Mouse (Mus musculus) neural tube, embryonic 13.5 days (tissue): Measurements from ENCODE around the gene Col6a3. TPM values are rescaled to one million over a fixed set of nuclear protein-coding genes. Genes with fewer than 3 reads are reported as not detected.

Experiments
- ATAC-seq: fragments of 200-750 bp; cut with Nextera tagmentation; 2 replicates; pipeline ENCODE4 v1.8.0; 2017; ENCODE audit warnings: low read depth, mild to moderate bottlenecking, moderate TSS enrichment, moderate library complexity
- H3K27ac ChIP-seq: fragments of 300-500 bp; sonication (generic); replicated peaks from 2 replicates; pipeline ENCODE4 v1.5.1; 2015; ENCODE audit warnings: moderate library complexity, mild to moderate bottlenecking, inconsistent platforms
- H3K27me3 ChIP-seq: fragments of 300-500 bp; sonication (generic); 2 replicates; pipeline ENCODE4 v1.6.1; 2015; ENCODE audit warnings: mild to moderate bottlenecking, inconsistent platforms
- H3K36me3 ChIP-seq: fragments of 300-500 bp; sonication (generic); 2 replicates; pipeline ENCODE4 v1.6.1; 2015; ENCODE audit warnings: mild to moderate bottlenecking, inconsistent platforms
- H3K4me1 ChIP-seq: fragments of 300-500 bp; sonication (generic); replicated peaks from 2 replicates; pipeline ENCODE4 v1.6.1; 2015; ENCODE audit warnings: inconsistent platforms
- H3K4me2 ChIP-seq: fragments of 300-500 bp; sonication (generic); 2 replicates; pipeline ENCODE4 v1.6.1; 2015; ENCODE audit warnings: inconsistent platforms, mild to moderate bottlenecking, moderate library complexity
- H3K4me3 ChIP-seq: fragments of 300-500 bp; sonication (generic); 2 replicates; pipeline ENCODE4 v1.5.1; 2015; ENCODE audit warnings: mild to moderate bottlenecking, inconsistent platforms
- H3K9ac ChIP-seq: fragments of 300-500 bp; sonication (generic); 2 replicates; pipeline ENCODE4 v1.6.1; 2015; ENCODE audit warnings: moderate library complexity, mild to moderate bottlenecking, inconsistent platforms
- H3K9me3 ChIP-seq: fragments of 300-500 bp; sonication (generic); 2 replicates; pipeline ENCODE4 v1.6.1; 2016; ENCODE audit warnings: inconsistent platforms
- WGBS: fragments of 180-500 bp; shearing (Covaris S2); methylation state at CpG from one replicate; pipeline ENCODE4 v1.1.7; 2015; 5-methylcytosine and 5-hydroxymethylcytosine counted together
- polyA plus RNA-seq: library from polyadenylated mRNA; unstranded; fragments of >200 nt; fragmentation: Nextera tagmentation; extraction: Ambion mirVana; gene quantifications from 2 replicates; pipeline ENCODE4 v1.2.1, GENCODE M21; 2015

The Col6a3 gene
- polyA plus RNA-seq, 1 experiment from 2014 or later, result 11.5 TPM

DNA sequence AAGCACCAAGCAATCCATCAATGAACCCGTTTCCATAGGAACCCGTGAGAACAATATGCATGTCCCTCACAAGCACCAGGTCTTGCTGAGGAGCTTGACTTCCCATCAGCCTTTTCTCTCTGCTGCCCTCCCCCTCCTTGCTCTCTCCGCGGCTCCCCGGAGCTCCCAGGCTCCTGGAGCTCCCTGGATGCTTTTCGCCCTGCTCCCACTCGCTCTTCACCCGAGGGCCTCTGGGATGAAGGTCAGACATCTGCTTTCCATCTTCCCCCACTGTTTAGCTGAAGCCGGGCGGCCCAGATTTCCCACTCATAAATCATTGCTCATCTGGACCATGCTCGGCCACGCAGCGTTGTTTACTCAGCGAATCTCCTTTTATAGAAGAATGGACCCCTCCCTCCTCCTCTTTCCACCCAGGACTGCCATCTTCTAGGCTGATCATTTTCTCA lies 99.8 kb downstream of the Col6a3 start:
- peak overlapping the region; percentile 70 for H3K9ac ChIP-seq
- H3K4me1 ChIP-seq, result peaks cover 24% of the 10 kb centered on the region
- 3% methylated on average over 14 of the region's 14 CpGs for WGBS
- H3K9me3 ChIP-seq, result no peaks in the 10 kb centered on the region
- peak overlapping the region; percentile 94 for H3K27ac ChIP-seq
- no peaks in the 10 kb centered on the region for H3K36me3 ChIP-seq
- H3K4me2 ChIP-seq, result peak overlapping the region; percentile 53
- peak overlapping the region; percentile 34 for H3K4me3 ChIP-seq
- peak; percentile 94 for ATAC-seq
- H3K27me3 ChIP-seq, result no peaks in the 10 kb centered on the region

- peak overlapping the region; percentile 94 for H3K27ac ChIP-seq
- H3K4me1 ChIP-seq, result peaks cover 24% of the 10 kb centered on the region
- peak overlapping the region; percentile 53 for H3K4me2 ChIP-seq
- H3K9me3 ChIP-seq, result no peaks in the 10 kb centered on the region
- ATAC-seq, result peak; percentile 62
- no peaks in the 10 kb centered on the region for H3K27me3 ChIP-seq
- H3K9ac ChIP-seq, result peak overlapping the region; percentile 70
- 79% methylated on average over 1 of the region's 1 CpGs for WGBS
- no peak overlapping the region for H3K4me3 ChIP-seq
- no peaks in the 10 kb centered on the region for H3K36me3 ChIP-seq
Observed at GRCm38 (mm10) chr1:90743445-90743844, 100.3 kb downstream of the Col6a3 start.

DNA sequence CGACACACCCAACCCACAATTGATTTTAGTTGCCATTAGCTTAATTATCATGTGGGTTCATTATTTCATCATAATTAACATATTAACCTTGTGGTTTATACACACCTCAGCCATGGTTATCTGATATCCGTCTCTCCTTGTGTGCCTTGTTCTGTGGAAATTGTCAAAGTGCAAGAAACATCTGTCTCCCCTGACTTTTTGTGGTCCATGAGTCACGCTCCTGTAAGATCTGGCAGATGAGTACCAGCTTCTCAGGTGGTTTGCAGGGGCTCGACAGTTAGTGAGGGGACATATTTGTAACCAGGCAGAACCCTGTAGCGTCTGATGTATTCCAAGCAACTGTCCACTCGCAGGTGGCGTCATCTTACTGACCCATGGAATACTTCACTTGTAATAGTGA lies 101.1 kb downstream of the Col6a3 start:
- Histone ChIP-seq H3K27me3 (no peaks in the 10 kb centered on the region), H3K4me1 (peaks cover 24% of the 10 kb centered on the region), H3K9ac (no peak overlapping the region), H3K36me3 (no peaks in the 10 kb centered on the region), H3K27ac (no peak overlapping the region), H3K9me3 (no peaks in the 10 kb centered on the region), H3K4me2 (no peak overlapping the region), H3K4me3 (no peak overlapping the region)
- ATAC-seq, result no peak
- 79% methylated on average over 7 of the region's 7 CpGs for WGBS

DNA sequence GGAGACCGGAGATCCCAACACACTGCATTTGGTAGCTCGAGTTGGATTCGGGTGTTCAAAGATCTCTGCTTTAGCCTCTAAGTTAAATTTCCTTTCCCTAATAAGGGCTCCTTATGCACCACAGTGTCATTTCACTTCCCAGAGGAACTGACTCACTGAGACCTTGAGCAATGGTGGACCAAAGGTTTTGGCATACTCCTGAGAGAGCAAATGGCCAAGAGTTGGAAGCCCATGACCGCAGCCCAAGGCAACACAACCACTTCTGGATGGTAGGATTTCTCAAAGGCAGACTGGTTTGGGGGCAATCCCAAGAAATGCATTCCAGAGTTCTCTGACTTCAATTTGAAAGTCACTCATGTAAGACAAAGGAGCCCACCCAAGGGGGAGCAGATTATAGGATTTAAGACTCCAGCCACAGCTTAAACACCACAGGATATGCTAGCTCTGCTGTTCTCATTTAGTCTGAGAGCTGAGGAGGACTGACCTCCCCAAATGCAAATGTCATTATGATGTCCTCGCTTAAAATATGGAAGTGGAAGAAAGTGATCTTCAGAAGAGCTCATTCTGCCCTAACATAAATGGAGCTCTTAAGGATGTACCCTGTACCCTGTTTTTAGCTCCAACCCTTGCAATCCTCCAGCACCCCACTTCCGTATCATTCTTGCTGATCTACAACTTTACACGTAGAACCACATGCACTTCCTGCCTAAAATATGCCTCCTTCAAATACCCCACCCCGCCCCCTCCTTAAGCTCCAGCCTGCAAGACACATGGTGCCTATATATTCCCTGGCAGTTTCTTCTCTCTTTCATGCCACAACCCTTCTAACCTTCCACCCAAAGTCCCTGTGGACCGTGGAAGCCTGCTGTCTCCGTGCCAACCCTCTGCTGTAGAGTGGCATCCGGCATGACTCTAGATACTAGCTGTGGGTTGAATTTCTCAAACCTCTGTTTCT lies 103.3 kb downstream of the Col6a3 start:
- 78% methylated on average over 11 of the region's 11 CpGs for WGBS
- Histone ChIP-seq H3K27me3 (no peaks in the 10 kb centered on the region), H3K36me3 (no peaks in the 10 kb centered on the region), H3K4me3 (no peak overlapping the region), H3K27ac (no peak overlapping the region), H3K4me2 (no peak overlapping the region), H3K9me3 (no peaks in the 10 kb centered on the region), H3K9ac (no peak overlapping the region), H3K4me1 (peaks cover 20% of the 10 kb centered on the region)
- no peak for ATAC-seq

GRCm38 (mm10) chr1:90738913-90739312 lies 104.9 kb downstream of the Col6a3 start:
- 97% methylated on average over 2 of the region's 2 CpGs for WGBS
- no peaks in the 10 kb centered on the region for H3K9me3 ChIP-seq
- no peak overlapping the region for H3K9ac ChIP-seq
- H3K27ac ChIP-seq, result no peak overlapping the region
- H3K4me2 ChIP-seq, result no peak overlapping the region
- no peak for ATAC-seq
- no peaks in the 10 kb centered on the region for H3K27me3 ChIP-seq
- no peaks in the 10 kb centered on the region for H3K36me3 ChIP-seq
- no peak overlapping the region for H3K4me3 ChIP-seq
- peaks cover 12% of the 10 kb centered on the region for H3K4me1 ChIP-seq

DNA sequence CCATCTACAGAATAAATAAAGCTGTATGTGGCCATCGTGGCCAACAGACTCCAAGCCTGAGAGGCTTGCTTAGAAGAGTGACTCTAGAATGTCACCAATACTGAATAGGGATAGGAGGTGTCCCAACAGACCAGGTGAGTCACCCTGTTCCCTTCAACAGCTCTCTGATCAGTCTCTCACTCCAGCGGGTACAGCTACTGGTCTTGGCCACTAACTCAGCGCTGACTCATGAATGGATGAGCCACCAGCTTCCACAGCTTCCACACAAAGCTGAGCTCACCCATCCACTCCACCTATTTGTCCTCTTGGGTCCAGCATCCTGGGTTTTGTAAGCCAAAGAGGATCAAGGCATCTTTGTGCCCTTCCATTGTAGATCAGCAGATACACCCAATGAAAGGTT lies 114.3 kb downstream of the Col6a3 start:
- no peak overlapping the region for H3K4me3 ChIP-seq
- H3K4me1 ChIP-seq, result peaks cover 23% of the 10 kb centered on the region
- no peaks in the 10 kb centered on the region for H3K27me3 ChIP-seq
- no peak overlapping the region for H3K9ac ChIP-seq
- H3K27ac ChIP-seq, result no peak overlapping the region
- no peaks in the 10 kb centered on the region for H3K9me3 ChIP-seq
- 87% methylated on average over 3 of the region's 3 CpGs for WGBS
- no peaks in the 10 kb centered on the region for H3K36me3 ChIP-seq
- no peak overlapping the region for H3K4me2 ChIP-seq
- no peak for ATAC-seq

- H3K4me2 ChIP-seq, result no peak overlapping the region
- H3K9me3 ChIP-seq, result no peaks in the 10 kb centered on the region
- H3K4me3 ChIP-seq, result no peak overlapping the region
- H3K4me1 ChIP-seq, result no peaks in the 10 kb centered on the region
- H3K27me3 ChIP-seq, result no peaks in the 10 kb centered on the region; the same call in 1 of the 2 replicates
- no peak for ATAC-seq
- no peak overlapping the region for H3K9ac ChIP-seq
- H3K36me3 ChIP-seq, result no peaks in the 10 kb centered on the region
- H3K27ac ChIP-seq, result no peak overlapping the region
Observed at GRCm38 (mm10) chr1:90723754-90724153, 120.0 kb downstream of the Col6a3 start.

DNA sequence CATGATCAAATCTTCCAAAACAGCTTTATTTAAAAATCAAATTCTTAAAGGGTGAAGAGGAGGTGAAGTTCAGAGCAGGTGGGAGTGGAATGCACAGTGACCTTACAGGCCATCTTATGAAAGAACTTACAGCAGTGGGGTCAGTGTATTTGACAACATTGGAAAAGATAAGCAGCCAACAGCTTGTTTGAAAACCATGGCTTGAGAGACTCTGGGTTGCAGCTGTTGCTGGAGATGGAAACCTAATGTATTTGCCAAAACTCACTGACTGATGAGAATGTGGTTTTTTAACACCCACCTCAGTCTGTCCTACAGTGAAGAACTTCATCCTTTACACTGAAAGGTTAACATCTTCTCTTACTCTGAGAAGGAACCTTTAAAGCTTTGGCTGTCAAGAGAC lies 120.4 kb downstream of the Col6a3 start:
- no peak overlapping the region for H3K4me3 ChIP-seq
- no peaks in the 10 kb centered on the region for H3K9me3 ChIP-seq
- ATAC-seq, result no peak
- H3K27me3 ChIP-seq, result no peaks in the 10 kb centered on the region; the same call in 1 of the 2 replicates
- no peaks in the 10 kb centered on the region for H3K4me1 ChIP-seq
- H3K27ac ChIP-seq, result no peak overlapping the region
- no peak overlapping the region for H3K9ac ChIP-seq
- no peak overlapping the region for H3K4me2 ChIP-seq
- no peaks in the 10 kb centered on the region for H3K36me3 ChIP-seq

GRCm38 (mm10) chr1:90722021-90722420 lies 121.8 kb downstream of the Col6a3 start:
- Histone ChIP-seq H3K36me3 (no peaks in the 10 kb centered on the region), H3K4me2 (no peak overlapping the region), H3K9ac (no peak overlapping the region), H3K4me1 (no peaks in the 10 kb centered on the region), H3K27ac (no peak overlapping the region), H3K4me3 (no peak overlapping the region), H3K9me3 (no peaks in the 10 kb centered on the region), H3K27me3 (no peaks in the 10 kb centered on the region; the same call in 1 of the 2 replicates)
- no peak for ATAC-seq

GRCm38 (mm10) chr1:90720610-90721241 lies 123.0 kb downstream of the Col6a3 start:
- no peak overlapping the region for H3K27ac ChIP-seq
- no peaks in the 10 kb centered on the region; the same call in 1 of the 2 replicates for H3K27me3 ChIP-seq
- ATAC-seq, result no peak
- H3K9ac ChIP-seq, result no peak overlapping the region
- WGBS, result 52% methylated on average over 7 of the region's 7 CpGs
- no peaks in the 10 kb centered on the region for H3K36me3 ChIP-seq
- H3K4me3 ChIP-seq, result no peak overlapping the region
- H3K4me2 ChIP-seq, result no peak overlapping the region
- no peaks in the 10 kb centered on the region for H3K9me3 ChIP-seq
- no peaks in the 10 kb centered on the region for H3K4me1 ChIP-seq

- Histone ChIP-seq H3K4me1 (no peaks in the 10 kb centered on the region), H3K27me3 (no peaks in the 10 kb centered on the region; the same call in 1 of the 2 replicates), H3K4me3 (no peak overlapping the region), H3K4me2 (no peak overlapping the region), H3K27ac (no peak overlapping the region), H3K9me3 (no peaks in the 10 kb centered on the region), H3K36me3 (no peaks in the 10 kb centered on the region), H3K9ac (no peak overlapping the region)
- 90% methylated on average over 6 of the region's 6 CpGs for WGBS
- no peak for ATAC-seq
Observed at GRCm38 (mm10) chr1:90718826-90719550, 124.8 kb downstream of the Col6a3 start.

DNA sequence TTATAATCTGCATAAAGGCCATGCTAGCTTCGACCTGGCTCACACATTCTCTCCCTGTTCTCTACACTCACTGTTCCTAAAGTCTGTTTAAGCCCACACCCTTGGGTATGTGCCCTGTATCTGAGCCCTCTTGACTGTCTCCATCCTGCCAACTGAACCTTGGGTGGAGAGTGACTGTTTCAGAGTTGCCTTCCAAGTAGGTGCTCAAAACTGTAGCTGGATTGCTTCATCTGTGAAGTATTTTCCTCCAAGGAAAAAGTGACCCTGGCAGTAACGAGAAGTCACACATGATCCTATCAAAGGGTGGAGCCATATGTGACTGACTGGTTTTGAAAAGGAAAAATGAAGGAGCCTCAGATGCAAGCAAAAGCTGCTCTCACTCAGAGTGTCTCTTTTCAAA lies 127.5 kb downstream of the Col6a3 start:
- Histone ChIP-seq H3K27me3 (no peaks in the 10 kb centered on the region; the same call in 1 of the 2 replicates), H3K4me1 (no peaks in the 10 kb centered on the region), H3K4me3 (no peak overlapping the region), H3K4me2 (no peak overlapping the region), H3K9ac (no peak overlapping the region), H3K27ac (no peak overlapping the region), H3K36me3 (no peaks in the 10 kb centered on the region), H3K9me3 (no peaks in the 10 kb centered on the region)
- WGBS, result 77% methylated on average over 2 of the region's 2 CpGs
- ATAC-seq, result no peak
